Mouse (Mus musculus): Measurements from ENCODE around the gene Chst3. TPM values are rescaled to one million over a fixed set of nuclear protein-coding genes. Genes with fewer than 3 reads are reported as not detected.
"Not testable (repeated sequence)": the region's sequence is repeated elsewhere in the genome, so short reads cannot be mapped to it uniquely, and the experiment has no call there.

Gene Chst3
- polyA plus RNA-seq, 1 experiment from 2014 or later, result 1.5 TPM

DNA sequence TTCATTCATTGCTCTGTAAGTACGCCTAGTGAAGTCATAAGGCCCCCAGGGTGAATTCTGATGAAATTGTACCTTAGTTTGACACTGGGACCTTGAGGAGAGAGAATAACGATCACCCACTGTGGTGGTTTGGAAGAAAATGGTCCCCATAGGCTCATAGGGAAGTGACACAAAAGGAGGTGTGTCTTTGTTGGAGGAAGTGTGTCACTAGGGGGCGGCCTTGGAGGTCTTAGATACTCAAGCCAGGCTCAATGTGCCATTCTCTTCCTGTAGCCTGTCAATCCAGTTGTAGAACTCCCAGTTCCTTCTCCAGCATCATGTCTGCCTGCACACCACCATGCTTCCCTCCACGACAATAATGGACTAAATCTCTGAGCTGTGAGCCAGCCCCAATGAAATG is 78.3 kb downstream of the Chst3 start:
- H3K4me1 ChIP-seq (replicated peaks; ENCODE audit: control insufficient read depth, insufficient read depth, low read length), result no peaks in the 10 kb centered on the region
- no peak overlapping the region for H3K4me3 ChIP-seq (ENCODE audit: low read depth, low read length)
- no peak overlapping the region for H3K9ac ChIP-seq (ENCODE audit: low read depth, low read length)

DNA sequence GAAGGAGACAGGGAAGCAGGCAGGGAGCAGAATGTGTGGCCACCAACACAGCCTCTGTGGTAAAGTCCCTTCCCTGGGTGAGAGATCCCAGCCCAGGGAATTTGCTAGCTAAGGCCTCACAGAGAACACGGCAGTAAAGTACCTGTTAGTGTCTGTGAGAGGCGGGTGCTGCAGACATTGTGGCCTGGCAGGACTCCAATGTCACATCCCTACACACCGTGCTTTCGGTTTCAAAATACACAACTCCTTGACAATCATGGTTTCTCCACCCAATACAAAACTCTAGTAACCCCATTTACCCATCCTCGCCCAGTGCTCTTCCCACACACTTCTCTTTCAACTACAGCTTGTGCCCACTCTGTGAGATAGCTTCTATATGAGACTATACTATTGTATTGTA is 80.4 kb downstream of the Chst3 start:
- H3K27ac ChIP-seq (ENCODE audit: low read depth, low read length), result no peak overlapping the region
- no peak for DNase-seq (ENCODE audit: low spot score)
- no peak overlapping the region for H3K9ac ChIP-seq (ENCODE audit: low read depth, low read length)
- no peaks in the 10 kb centered on the region for H3K9me3 ChIP-seq (ENCODE audit: control insufficient read depth, low read length)
- no peaks in the 10 kb centered on the region for H3K36me3 ChIP-seq (ENCODE audit: control insufficient read depth, insufficient read depth, low read length)
- 93% methylated on average over 5 of the region's 5 CpGs for WGBS
- ATAC-seq (ENCODE audit: low FRiP score), result no peak
- no peak overlapping the region for H3K4me2 ChIP-seq (replicated peaks; ENCODE audit: low read depth, low read length)
- no peak overlapping the region for H3K4me3 ChIP-seq (ENCODE audit: low read depth, low read length)
- no peaks in the 10 kb centered on the region for H3K4me1 ChIP-seq (replicated peaks; ENCODE audit: control insufficient read depth, insufficient read depth, low read length)
- H3K27me3 ChIP-seq (ENCODE audit: control insufficient read depth, insufficient read depth, low read length), result no peaks in the 10 kb centered on the region

More for the DNA sequence above, 78.3 kb downstream of the Chst3 start:
- no peaks in the 10 kb centered on the region for H3K27me3 ChIP-seq (ENCODE audit: control insufficient read depth, insufficient read depth, low read length)
- DNase-seq (ENCODE audit: low spot score) (no peak), ATAC-seq (ENCODE audit: low FRiP score) (no peak)
- no peaks in the 10 kb centered on the region for H3K36me3 ChIP-seq (ENCODE audit: control insufficient read depth, insufficient read depth, low read length)
- WGBS, result 89% methylated on average over 4 of the region's 4 CpGs
- H3K9me3 ChIP-seq (ENCODE audit: control insufficient read depth, low read length), result no peaks in the 10 kb centered on the region
- H3K27ac ChIP-seq (ENCODE audit: low read depth, low read length), result no peak overlapping the region
- no peak overlapping the region for H3K4me2 ChIP-seq (replicated peaks; ENCODE audit: low read depth, low read length)

DNA sequence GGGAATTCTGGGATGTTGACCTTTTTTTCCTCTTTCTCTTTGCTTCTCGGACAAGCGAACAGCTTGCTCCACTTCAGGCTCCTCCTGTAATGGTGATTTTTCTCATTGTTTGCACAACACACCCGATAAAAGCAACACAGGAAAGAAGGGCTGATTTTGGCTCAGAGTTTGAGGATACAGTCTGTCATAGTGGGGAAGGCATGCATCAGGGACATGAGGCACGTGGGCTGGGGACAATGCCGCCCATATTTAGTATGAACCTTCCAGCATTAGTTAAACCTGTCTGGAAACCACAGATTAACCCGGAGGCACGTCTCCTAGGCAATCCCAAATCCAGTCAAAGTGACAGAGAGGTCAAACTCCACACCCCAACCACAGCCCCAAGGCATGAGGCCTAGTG is 82.1 kb downstream of the Chst3 start:
- H3K4me2 ChIP-seq (replicated peaks; ENCODE audit: low read depth, low read length), result no peak overlapping the region
- H3K4me1 ChIP-seq (replicated peaks; ENCODE audit: control insufficient read depth, insufficient read depth, low read length), result no peaks in the 10 kb centered on the region
- ATAC-seq (ENCODE audit: low FRiP score) (no peak), DNase-seq (ENCODE audit: low spot score) (no peak)
- H3K36me3 ChIP-seq (ENCODE audit: control insufficient read depth, insufficient read depth, low read length), result no peaks in the 10 kb centered on the region
- whole genome bisulfite sequencing, result 79% methylated on average over 7 of the region's 7 CpGs
- no peak overlapping the region for H3K27ac ChIP-seq (ENCODE audit: low read depth, low read length)
- no peaks in the 10 kb centered on the region for H3K27me3 ChIP-seq (ENCODE audit: control insufficient read depth, insufficient read depth, low read length)
- no peaks in the 10 kb centered on the region for H3K9me3 ChIP-seq (ENCODE audit: control insufficient read depth, low read length)
- H3K4me3 ChIP-seq (ENCODE audit: low read depth, low read length), result no peak overlapping the region
- no peak overlapping the region for H3K9ac ChIP-seq (ENCODE audit: low read depth, low read length)

DNA sequence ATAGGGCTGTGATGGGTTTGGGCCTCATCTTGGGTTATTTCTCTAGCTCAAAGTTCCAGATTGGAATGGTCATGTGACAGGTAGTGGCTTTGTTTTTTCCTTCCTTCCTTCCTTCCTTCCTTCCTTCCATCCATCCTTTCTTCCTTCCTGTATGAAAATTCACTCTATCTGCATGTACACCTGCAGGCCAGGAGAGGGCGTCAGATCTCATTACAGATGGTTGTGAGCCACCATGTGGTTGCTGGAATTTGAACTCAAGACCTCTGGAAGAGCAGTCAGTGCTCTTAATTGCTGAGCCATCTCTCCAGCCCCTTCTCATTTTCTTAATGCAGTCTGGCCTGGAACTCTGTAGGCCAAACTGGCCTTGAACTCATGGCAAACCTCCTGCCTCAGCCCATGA is 83.0 kb downstream of the Chst3 start:
- H3K9ac ChIP-seq (ENCODE audit: low read depth, low read length); H3K4me2 ChIP-seq (replicated peaks; ENCODE audit: low read depth, low read length); H3K36me3 ChIP-seq (ENCODE audit: control insufficient read depth, insufficient read depth, low read length); ATAC-seq (ENCODE audit: low FRiP score); H3K4me3 ChIP-seq (ENCODE audit: low read depth, low read length); H3K4me1 ChIP-seq (replicated peaks; ENCODE audit: control insufficient read depth, insufficient read depth, low read length); H3K27ac ChIP-seq (ENCODE audit: low read depth, low read length); H3K9me3 ChIP-seq (ENCODE audit: control insufficient read depth, low read length); H3K27me3 ChIP-seq (ENCODE audit: control insufficient read depth, insufficient read depth, low read length); DNase-seq (ENCODE audit: low spot score): not testable (repeated sequence)
- 25% methylated on average over 1 of the region's 1 CpGs for WGBS

DNA sequence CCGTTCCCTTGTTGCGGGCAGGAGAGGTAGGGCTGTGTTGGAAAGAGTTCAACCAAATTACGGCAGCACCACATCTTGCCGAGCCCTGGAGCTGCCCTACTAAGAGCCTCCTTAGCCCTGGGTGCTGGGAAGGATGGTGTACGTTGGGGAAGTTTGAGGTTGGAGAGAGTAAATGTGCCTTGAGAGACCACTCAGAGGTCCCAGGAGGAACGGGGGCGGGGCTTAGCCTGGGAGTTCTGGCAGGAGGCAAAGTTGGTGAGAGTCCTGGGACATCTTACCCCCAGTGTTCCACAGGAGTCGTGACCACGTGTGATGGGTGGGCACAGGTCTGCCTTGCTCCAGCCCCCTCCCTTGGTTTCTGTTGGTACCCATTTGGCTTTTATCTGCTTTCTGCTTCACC is 84.9 kb downstream of the Chst3 start:
- H3K27me3 ChIP-seq (ENCODE audit: control insufficient read depth, insufficient read depth, low read length), result no peaks in the 10 kb centered on the region
- 52% methylated on average over 9 of the region's 9 CpGs for WGBS
- DNase-seq (ENCODE audit: low spot score) (no peak), ATAC-seq (ENCODE audit: low FRiP score) (no peak)
- no peak overlapping the region for H3K9ac ChIP-seq (ENCODE audit: low read depth, low read length)
- no peaks in the 10 kb centered on the region for H3K9me3 ChIP-seq (ENCODE audit: control insufficient read depth, low read length)
- H3K4me3 ChIP-seq (ENCODE audit: low read depth, low read length), result no peak overlapping the region
- H3K27ac ChIP-seq (ENCODE audit: low read depth, low read length), result no peak overlapping the region
- H3K36me3 ChIP-seq (ENCODE audit: control insufficient read depth, insufficient read depth, low read length), result no peaks in the 10 kb centered on the region; the same call in 1 of the 2 replicates
- H3K4me1 ChIP-seq (replicated peaks; ENCODE audit: control insufficient read depth, insufficient read depth, low read length), result no peaks in the 10 kb centered on the region
- no peak overlapping the region for H3K4me2 ChIP-seq (replicated peaks; ENCODE audit: low read depth, low read length)

DNA sequence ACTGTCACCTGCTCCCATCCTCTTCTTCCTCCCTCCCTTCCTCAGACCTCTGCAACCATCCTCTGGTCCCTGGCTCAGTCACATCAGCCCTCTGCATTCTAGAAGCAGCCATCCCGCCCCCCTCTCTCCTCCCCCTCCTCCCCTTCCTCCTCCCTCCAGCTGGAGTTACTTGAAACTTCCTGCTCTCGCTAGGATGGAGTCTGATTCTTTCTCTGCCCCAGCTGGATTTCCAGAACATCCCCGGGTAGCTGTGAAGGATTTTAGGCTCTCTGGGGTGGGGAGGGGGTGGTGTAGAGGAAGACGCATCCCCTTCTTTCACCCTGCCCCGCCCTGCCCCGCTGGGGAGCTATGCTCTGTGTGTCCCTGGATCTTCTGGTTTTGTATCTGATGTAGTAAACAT is 85.6 kb downstream of the Chst3 start:
- Histone ChIP-seq H3K9me3 (ENCODE audit: control insufficient read depth, low read length) (no peaks in the 10 kb centered on the region), H3K4me3 (ENCODE audit: low read depth, low read length) (no peak overlapping the region), H3K4me2 (replicated peaks; ENCODE audit: low read depth, low read length) (no peak overlapping the region), H3K9ac (ENCODE audit: low read depth, low read length) (no peak overlapping the region), H3K27me3 (ENCODE audit: control insufficient read depth, insufficient read depth, low read length) (no peaks in the 10 kb centered on the region), H3K36me3 (ENCODE audit: control insufficient read depth, insufficient read depth, low read length) (no peaks in the 10 kb centered on the region; the same call in 1 of the 2 replicates), H3K27ac (ENCODE audit: low read depth, low read length) (no peak overlapping the region), H3K4me1 (replicated peaks; ENCODE audit: control insufficient read depth, insufficient read depth, low read length) (no peaks in the 10 kb centered on the region)
- WGBS, result 25% methylated on average over 5 of the region's 6 CpGs
- no peak for ATAC-seq (ENCODE audit: low FRiP score)
- DNase-seq (ENCODE audit: low spot score), result peak; percentile 22

Other genes with a start within 250 kb of the Chst3 start
- 41.1 and 42.9 TPM in 2 replicates for gene Ascc1, start 216.5 kb downstream of the Chst3 start, polyA plus RNA-seq (2014; fragmentation: Nextera tagmentation; extraction: Ambion mirVana)
- 97.1 and 115 TPM in 2 replicates for gene Anapc16, start 216.1 kb downstream of the Chst3 start, polyA plus RNA-seq (2014; fragmentation: Nextera tagmentation; extraction: Ambion mirVana)
- gene Spock2, start 113.0 kb downstream of the Chst3 start, polyA plus RNA-seq (2014; fragmentation: Nextera tagmentation; extraction: Ambion mirVana), result 19.2 and 19.3 TPM in 2 replicates
- gene Psap, start 58.4 kb upstream of the Chst3 start, polyA plus RNA-seq (2014; fragmentation: Nextera tagmentation; extraction: Ambion mirVana), result 85.7 and 91.4 TPM in 2 replicates
- gene Vsir, start 127.6 kb upstream of the Chst3 start, polyA plus RNA-seq (2014; fragmentation: Nextera tagmentation; extraction: Ambion mirVana), result 1.3 and 2.5 TPM in 2 replicates
- gene Gm17455, start 180.5 kb upstream of the Chst3 start, polyA plus RNA-seq (2014; fragmentation: Nextera tagmentation; extraction: Ambion mirVana), result 6.3 and 8.3 TPM in 2 replicates

Measured in hindbrain, embryonic 11.5 days (tissue).